Mouse (Mus musculus): ENCODE measurements at regions not wholly inside any gene's neighbourhood (a gene's known extent, or its start where the extent isn't known, plus 50 kb on each side); places are given as distances from the start of the nearest gene placed in this dataset.

DNA sequence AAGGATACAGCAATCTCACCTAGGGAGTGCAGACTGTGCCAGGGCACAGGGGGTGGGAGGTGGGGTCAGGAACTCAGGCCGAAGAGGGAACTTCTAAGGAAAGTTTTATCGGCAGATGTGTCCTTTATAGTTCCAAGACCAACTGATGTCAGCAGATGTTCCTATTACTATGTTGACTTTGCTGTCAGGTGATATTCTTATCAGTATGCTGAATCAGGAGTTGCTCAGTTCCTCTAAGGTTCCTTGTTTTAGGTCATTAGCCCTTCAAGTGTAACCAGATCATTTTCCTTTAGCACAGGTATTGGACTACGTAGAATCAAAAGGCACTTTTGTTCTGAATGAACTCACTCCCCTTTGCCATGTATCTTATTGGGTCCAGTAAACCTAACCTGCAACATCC lies 101.6 kb upstream of the Ccser1 start:
- no peak overlapping the region for H3K4me2 ChIP-seq
- ATAC-seq (ENCODE audit: borderline replicate concordance, extremely low read depth, low FRiP score, low TSS enrichment) = no peak
- H3K4me3 ChIP-seq = no peak overlapping the region
- no peak overlapping the region for H3K9ac ChIP-seq
- no peaks in the 10 kb centered on the region for H3K9me3 ChIP-seq
- H3K4me1 ChIP-seq = no peaks in the 10 kb centered on the region
- no peak overlapping the region for H3K27ac ChIP-seq
- H3K36me3 ChIP-seq = no peaks in the 10 kb centered on the region
- H3K27me3 ChIP-seq = no peaks in the 10 kb centered on the region
- WGBS = 64% methylated on average over 3 of the region's 3 CpGs

DNA sequence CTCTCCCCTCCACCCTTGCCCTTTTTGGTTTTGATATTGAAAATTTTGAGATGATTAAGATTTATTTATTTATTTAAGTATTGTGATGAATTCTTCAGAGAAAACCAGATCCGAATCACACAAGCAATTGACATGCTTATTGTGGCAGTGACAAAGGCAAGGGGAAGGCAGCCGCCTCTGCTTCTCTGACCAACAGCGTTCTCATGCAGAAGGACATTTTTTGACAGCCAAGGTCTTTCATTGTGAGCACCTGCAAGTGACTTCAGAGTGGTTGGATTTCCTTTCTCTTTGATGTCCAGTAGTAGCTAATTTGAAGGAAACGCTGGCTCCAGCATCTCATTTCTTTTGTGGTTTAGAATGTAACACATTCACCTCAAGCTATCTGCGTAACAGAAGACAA lies 99.5 kb upstream of the Ccser1 start:
- H3K36me3 ChIP-seq = no peaks in the 10 kb centered on the region
- H3K4me1 ChIP-seq = no peaks in the 10 kb centered on the region
- no peaks in the 10 kb centered on the region for H3K27me3 ChIP-seq
- no peak overlapping the region for H3K27ac ChIP-seq
- no peak overlapping the region for H3K4me3 ChIP-seq
- no peak overlapping the region for H3K9ac ChIP-seq
- H3K9me3 ChIP-seq = no peaks in the 10 kb centered on the region
- ATAC-seq (ENCODE audit: borderline replicate concordance, extremely low read depth, low FRiP score, low TSS enrichment) = no peak
- 86% methylated on average over 5 of the region's 5 CpGs for WGBS
- H3K4me2 ChIP-seq = no peak overlapping the region

DNA sequence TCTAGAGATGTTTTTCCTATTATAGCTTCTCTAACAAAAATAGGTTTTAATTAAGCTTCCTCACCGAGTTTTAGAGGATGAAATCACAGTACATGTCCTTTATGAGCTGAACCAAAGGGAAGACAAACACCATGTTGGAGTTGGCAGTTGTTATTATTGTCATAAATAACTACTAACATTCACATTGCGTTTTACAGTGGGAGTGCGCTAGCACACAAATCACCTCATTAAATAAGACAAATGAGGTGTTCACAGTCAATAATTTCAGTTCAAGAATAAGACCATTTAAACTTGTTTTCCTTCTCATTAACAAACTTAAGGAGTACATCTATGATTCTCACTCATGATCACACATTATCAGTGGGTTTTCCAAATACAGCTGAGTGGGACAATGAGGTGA lies 96.8 kb upstream of the Ccser1 start:
- H3K4me3 ChIP-seq = no peak overlapping the region
- no peaks in the 10 kb centered on the region for H3K36me3 ChIP-seq
- H3K27ac ChIP-seq = no peak overlapping the region
- 46% methylated on average over 3 of the region's 3 CpGs for WGBS
- H3K4me1 ChIP-seq = no peaks in the 10 kb centered on the region
- no peaks in the 10 kb centered on the region for H3K9me3 ChIP-seq
- H3K9ac ChIP-seq = no peak overlapping the region
- H3K27me3 ChIP-seq = no peaks in the 10 kb centered on the region
- no peak overlapping the region for H3K4me2 ChIP-seq
- ATAC-seq (ENCODE audit: borderline replicate concordance, extremely low read depth, low FRiP score, low TSS enrichment) = no peak

DNA sequence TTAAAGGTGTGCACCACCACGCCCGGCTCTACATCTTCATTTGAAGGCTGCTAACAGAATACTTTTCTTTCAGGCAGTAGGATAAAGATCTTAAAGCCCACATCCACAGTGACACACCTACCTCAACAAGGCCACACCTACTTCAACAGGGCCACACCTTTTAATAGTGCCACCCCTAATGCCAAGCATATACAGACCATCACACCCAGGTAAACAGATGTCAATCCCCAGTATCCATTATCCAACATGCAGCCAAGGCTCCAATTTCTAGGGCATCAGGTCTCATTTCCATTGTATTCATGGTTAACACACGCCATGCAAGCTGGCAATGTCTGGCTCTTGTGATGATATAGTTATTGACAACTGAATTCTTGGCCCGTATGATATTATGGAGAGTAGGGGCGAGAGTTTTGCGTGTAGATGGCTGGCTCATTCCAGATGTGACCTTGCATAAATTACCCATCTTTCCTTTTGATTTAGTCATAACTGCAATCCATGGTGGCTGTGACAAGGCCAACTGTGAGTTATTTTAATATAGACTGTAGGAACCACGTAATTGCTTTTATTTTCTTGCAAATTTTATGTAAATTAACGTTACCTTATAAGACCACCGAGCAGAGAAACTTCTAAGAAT lies 80.7 kb upstream of the Ccser1 start:
- Histone ChIP-seq H3K4me2 (no peak overlapping the region), H3K9ac (no peak overlapping the region), H3K27ac (no peak overlapping the region), H3K36me3 (no peaks in the 10 kb centered on the region), H3K4me3 (no peak overlapping the region), H3K27me3 (no peaks in the 10 kb centered on the region), H3K9me3 (no peaks in the 10 kb centered on the region), H3K4me1 (no peaks in the 10 kb centered on the region)
- WGBS = 83% methylated on average over 9 of the region's 9 CpGs
- ATAC-seq (ENCODE audit: borderline replicate concordance, extremely low read depth, low FRiP score, low TSS enrichment) = no peak

DNA sequence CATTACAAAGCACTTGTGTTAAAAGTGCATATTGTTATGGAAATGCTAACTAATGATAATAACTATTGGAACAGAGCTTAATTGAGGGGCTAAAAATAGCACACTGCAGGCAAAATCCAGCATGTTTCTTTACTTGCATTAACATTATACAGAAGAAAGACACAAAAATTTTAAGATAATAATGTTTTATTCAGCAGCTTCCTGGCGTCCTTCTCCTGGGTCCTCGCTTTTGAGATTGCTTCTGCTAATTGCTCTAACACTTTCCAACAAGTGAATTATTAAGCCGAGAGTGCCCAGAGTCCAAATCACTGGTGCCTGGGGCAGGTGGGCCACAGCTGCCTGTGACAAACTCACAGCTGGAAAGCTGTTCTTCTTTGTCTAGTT lies 80.2 kb upstream of the Ccser1 start:
- Histone ChIP-seq H3K27me3 (no peaks in the 10 kb centered on the region), H3K36me3 (no peaks in the 10 kb centered on the region), H3K4me2 (no peak overlapping the region), H3K9me3 (no peaks in the 10 kb centered on the region), H3K27ac (no peak overlapping the region), H3K9ac (no peak overlapping the region), H3K4me1 (no peaks in the 10 kb centered on the region), H3K4me3 (no peak overlapping the region)
- 57% methylated on average over 3 of the region's 3 CpGs for WGBS
- no peak for ATAC-seq (ENCODE audit: borderline replicate concordance, extremely low read depth, low FRiP score, low TSS enrichment)

DNA sequence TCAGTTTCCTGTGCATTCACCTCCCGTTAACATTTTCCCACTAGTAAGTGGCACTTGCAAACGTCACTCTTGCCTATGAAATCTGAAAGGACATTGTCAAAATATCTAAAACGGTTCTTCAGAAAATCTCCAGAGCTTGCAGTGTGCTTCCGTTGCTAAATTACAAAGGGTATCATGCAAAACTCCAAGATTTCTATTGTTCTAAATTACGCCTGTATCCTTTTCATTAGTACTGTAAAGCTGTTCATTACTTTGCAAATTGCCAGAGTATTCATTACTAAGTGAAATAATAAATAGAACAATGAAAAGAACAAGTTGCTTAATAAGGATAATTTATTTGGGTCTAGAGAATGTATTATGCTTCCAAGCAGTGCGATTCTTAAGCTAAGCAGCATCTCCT lies 78.2 kb upstream of the Ccser1 start:
- Histone ChIP-seq H3K4me1 (no peaks in the 10 kb centered on the region), H3K27me3 (no peaks in the 10 kb centered on the region), H3K27ac (no peak overlapping the region), H3K9ac (no peak overlapping the region), H3K9me3 (no peaks in the 10 kb centered on the region), H3K4me2 (no peak overlapping the region), H3K4me3 (no peak overlapping the region), H3K36me3 (no peaks in the 10 kb centered on the region)
- ATAC-seq (ENCODE audit: borderline replicate concordance, extremely low read depth, low FRiP score, low TSS enrichment) = no peak
- WGBS = 62% methylated on average over 6 of the region's 6 CpGs

DNA sequence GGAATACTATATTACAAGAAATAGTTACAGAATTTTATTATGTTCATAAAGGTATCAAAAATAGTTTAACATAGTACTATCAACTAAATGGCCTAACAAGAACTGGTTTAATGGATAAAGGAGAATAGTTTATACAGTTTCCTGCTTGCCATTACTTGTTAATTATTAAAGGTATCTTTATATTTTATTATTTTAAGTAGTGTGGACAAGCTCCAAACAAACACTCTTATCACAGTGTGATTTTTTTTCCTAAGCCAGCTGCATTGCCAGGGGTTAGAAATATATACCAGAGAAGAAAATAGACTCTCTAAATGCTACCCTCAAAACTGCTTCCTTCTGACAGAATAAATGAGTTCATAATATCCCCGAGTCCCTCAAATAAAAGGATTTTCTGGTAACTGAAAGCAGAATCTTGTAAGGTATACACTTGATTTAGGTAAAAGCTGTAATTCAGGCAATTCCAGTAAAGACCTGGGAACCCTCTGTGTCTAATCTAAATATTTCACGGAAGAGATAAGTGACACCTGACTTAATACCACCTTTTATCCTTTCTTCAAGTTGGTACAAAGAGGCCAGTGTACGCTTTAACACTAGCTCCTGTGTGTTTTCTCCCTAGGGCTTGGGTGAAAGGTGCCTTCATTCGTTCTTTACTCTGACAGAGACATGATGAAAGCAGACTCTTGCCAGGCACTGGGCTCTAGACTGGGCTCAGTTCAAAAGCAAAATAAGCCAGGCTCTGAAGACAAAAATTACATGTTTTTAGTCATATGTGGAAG lies 76.5 kb upstream of the Ccser1 start:
- 33% methylated on average over 4 of the region's 4 CpGs for WGBS
- no peak overlapping the region for H3K9ac ChIP-seq

DNA sequence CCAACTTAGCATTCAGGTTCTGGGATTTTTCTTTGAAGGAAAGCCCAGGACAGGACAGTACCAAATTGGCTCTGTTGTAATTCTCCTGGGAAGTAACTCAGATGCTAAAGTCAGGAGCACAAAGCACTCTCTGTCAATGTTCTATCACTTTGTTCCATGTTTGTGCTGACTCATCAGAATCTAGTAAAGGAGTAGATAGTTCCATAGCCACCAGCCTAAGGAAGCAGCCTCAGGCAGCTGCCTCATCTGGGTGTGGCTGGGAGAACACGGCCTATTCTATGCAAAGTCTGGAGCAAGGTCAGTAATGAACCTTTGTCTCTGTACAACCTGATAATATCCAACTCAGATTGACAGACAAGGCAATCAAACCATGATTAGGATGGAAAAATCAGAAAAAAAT lies 64.9 kb upstream of the Ccser1 start:
- H3K36me3 ChIP-seq = no peaks in the 10 kb centered on the region
- H3K27ac ChIP-seq = no peak overlapping the region
- ATAC-seq (ENCODE audit: borderline replicate concordance, extremely low read depth, low FRiP score, low TSS enrichment) = no peak
- H3K4me2 ChIP-seq = no peak overlapping the region
- no peaks in the 10 kb centered on the region for H3K27me3 ChIP-seq
- no peaks in the 10 kb centered on the region for H3K9me3 ChIP-seq
- no peak overlapping the region for H3K4me3 ChIP-seq
- no peaks in the 10 kb centered on the region for H3K4me1 ChIP-seq
- 80% methylated on average over 1 of the region's 1 CpGs for WGBS
- H3K9ac ChIP-seq = no peak overlapping the region

More for the DNA sequence above, 76.5 kb upstream of the Ccser1 start:
- Histone ChIP-seq H3K36me3 (no peaks in the 10 kb centered on the region), H3K4me3 (no peak overlapping the region), H3K4me1 (no peaks in the 10 kb centered on the region), H3K9me3 (no peaks in the 10 kb centered on the region), H3K27me3 (no peaks in the 10 kb centered on the region), H3K27ac (no peak overlapping the region), H3K4me2 (no peak overlapping the region)
- no peak for ATAC-seq (ENCODE audit: borderline replicate concordance, extremely low read depth, low FRiP score, low TSS enrichment)

DNA sequence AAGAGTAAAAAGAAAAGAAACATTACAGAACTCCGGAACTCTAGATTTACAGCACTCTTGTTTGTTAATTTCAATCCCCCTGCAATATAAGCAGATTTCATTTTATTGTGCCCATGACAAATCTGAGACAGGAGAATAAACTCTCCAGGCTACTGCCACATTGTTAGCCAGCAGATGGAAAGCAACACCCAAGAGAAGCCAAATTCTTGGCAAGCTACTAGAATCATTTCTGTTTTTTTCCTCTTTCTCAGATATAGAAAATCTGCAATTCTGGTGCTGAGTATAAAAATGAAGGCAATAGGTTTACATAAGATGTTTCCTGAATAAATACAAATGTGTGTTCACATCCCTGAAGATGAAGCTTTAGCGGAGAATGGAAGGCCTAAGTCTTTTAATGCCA lies 60.5 kb upstream of the Ccser1 start:
- H3K4me1 ChIP-seq = no peaks in the 10 kb centered on the region
- no peak overlapping the region for H3K27ac ChIP-seq
- H3K9me3 ChIP-seq = no peaks in the 10 kb centered on the region
- no peak for ATAC-seq (ENCODE audit: borderline replicate concordance, extremely low read depth, low FRiP score, low TSS enrichment)
- no peaks in the 10 kb centered on the region for H3K27me3 ChIP-seq
- no peak overlapping the region for H3K4me2 ChIP-seq
- WGBS = 45% methylated on average over 2 of the region's 2 CpGs
- no peak overlapping the region for H3K4me3 ChIP-seq
- no peaks in the 10 kb centered on the region for H3K36me3 ChIP-seq
- H3K9ac ChIP-seq = no peak overlapping the region

DNA sequence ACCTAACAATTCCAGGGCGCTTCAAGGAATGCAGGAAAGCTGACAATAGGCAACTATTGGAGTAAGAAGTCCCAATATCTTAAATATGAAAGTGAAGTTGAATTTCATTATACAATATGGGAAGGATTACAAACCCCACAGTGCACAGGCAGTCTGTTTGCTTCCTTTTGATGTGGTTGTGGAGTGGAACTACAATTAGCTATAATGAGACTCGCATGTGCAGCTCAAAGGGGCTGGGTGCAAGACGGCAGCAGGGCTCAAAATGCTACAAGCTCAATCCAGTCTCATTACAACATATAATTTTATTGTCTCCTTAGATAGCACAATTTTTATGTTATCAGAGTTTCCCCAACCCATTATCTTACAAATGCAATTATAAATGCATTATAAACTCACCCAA lies 54.7 kb upstream of the Ccser1 start:
- Histone ChIP-seq H3K9ac (no peak overlapping the region), H3K4me1 (no peaks in the 10 kb centered on the region), H3K4me2 (no peak overlapping the region), H3K4me3 (no peak overlapping the region), H3K27me3 (no peaks in the 10 kb centered on the region), H3K36me3 (no peaks in the 10 kb centered on the region), H3K9me3 (no peaks in the 10 kb centered on the region), H3K27ac (no peak overlapping the region)
- no peak for ATAC-seq (ENCODE audit: borderline replicate concordance, extremely low read depth, low FRiP score, low TSS enrichment)
- WGBS = 78% methylated on average over 3 of the region's 3 CpGs

DNA sequence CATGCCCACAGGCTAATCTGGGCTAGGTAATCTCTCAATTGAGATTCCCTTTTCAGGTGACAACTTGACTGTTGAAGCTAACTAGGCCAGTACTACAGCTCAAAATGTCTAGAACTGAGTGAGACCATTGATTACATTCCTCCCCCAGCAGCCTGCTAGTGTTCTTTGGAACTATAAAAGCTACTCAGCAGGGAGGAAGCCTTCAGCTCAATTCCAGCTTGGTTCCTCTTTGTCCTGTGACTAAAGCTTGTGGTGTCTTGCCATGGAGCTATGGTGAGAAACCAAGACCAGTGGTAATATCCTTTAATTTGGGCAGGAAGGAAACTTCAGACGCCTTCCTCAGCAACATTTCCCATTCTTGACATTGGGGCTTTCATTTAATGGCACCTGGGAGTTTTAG lies 52.9 kb upstream of the Ccser1 start:
- 79% methylated on average over 1 of the region's 1 CpGs for WGBS
- H3K9ac ChIP-seq = no peak overlapping the region
- no peaks in the 10 kb centered on the region for H3K4me1 ChIP-seq
- H3K4me3 ChIP-seq = no peak overlapping the region
- H3K9me3 ChIP-seq = no peaks in the 10 kb centered on the region
- H3K27me3 ChIP-seq = no peaks in the 10 kb centered on the region
- H3K27ac ChIP-seq = no peak overlapping the region
- no peak for ATAC-seq (ENCODE audit: borderline replicate concordance, extremely low read depth, low FRiP score, low TSS enrichment)
- H3K36me3 ChIP-seq = no peaks in the 10 kb centered on the region
- no peak overlapping the region for H3K4me2 ChIP-seq

DNA sequence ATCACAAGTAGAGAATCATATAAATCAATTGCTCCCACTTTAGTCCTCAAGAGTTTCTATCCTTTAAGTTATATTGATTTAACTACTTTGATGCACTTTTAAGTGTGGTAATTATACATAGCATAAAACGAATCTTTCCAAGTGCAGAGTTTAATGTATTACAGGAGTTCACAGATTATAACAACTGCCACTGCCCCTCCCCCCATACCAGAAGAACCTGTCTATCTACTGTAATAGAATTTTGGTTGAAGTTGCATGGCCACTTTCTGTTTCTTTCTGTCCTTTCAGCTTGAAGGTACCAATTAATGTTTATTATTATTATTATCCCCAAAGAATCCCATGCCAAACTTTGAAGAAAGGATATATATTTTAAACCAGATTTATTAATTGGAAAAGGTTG lies 51.9 kb upstream of the Ccser1 start:
- Histone ChIP-seq H3K27me3 (no peaks in the 10 kb centered on the region), H3K4me2 (no peak overlapping the region), H3K9ac (no peak overlapping the region), H3K36me3 (no peaks in the 10 kb centered on the region), H3K9me3 (no peaks in the 10 kb centered on the region), H3K4me1 (no peaks in the 10 kb centered on the region), H3K27ac (no peak overlapping the region), H3K4me3 (no peak overlapping the region)
- no peak for ATAC-seq (ENCODE audit: borderline replicate concordance, extremely low read depth, low FRiP score, low TSS enrichment)
- 33% methylated on average over 1 of the region's 1 CpGs for WGBS
